Mouse (Mus musculus) hindbrain, embryonic 10.5 days (tissue): Measurements from ENCODE around the gene Dnajc22. TPM values are rescaled to one million over a fixed set of nuclear protein-coding genes. Genes with fewer than 3 reads are reported as not detected.

ENCODE experiments used
- DNase-seq: peaks from one replicate; pipeline ENCODE4 v3.0.0-alpha.2; 2017; ENCODE audit warnings: low spot score
- H3K27ac ChIP-seq: fragments of 300-500 bp; sonication (generic); 2 replicates; pipeline ENCODE4 v1.5.1; 2016; ENCODE audit warnings: mild to moderate bottlenecking, moderate library complexity
- H3K27me3 ChIP-seq: fragments of 300-500 bp; sonication (generic); 2 replicates; pipeline ENCODE4 v1.6.1; 2016; ENCODE audit warnings: mild to moderate bottlenecking; ENCODE audit not compliant: poor library complexity, insufficient read depth, severe bottlenecking
- H3K36me3 ChIP-seq: fragments of 300-500 bp; sonication (generic); 2 replicates; pipeline ENCODE4 v1.6.1; 2016; ENCODE audit warnings: mild to moderate bottlenecking, moderate library complexity
- H3K4me1 ChIP-seq: fragments of 300-500 bp; sonication (generic); replicated peaks from 2 replicates; pipeline ENCODE4 v1.6.1; 2016; ENCODE audit warnings: mild to moderate bottlenecking
- H3K4me3 ChIP-seq: fragments of 300-500 bp; sonication (generic); 2 replicates; pipeline ENCODE4 v1.5.1; 2016; ENCODE audit warnings: mild to moderate bottlenecking, moderate library complexity
- H3K9me3 ChIP-seq: fragments of 300-500 bp; sonication (generic); 2 replicates; pipeline ENCODE4 v1.6.1; 2016; ENCODE audit warnings: mild to moderate bottlenecking, moderate library complexity
- WGBS: fragments of 180-500 bp; shearing (Covaris S2); methylation state at CpG from one replicate; pipeline ENCODE4 v1.1.7; 2016; 5-methylcytosine and 5-hydroxymethylcytosine counted together
- polyA plus RNA-seq: library from polyadenylated mRNA; unstranded; fragments of >200 nt; fragmentation: Nextera tagmentation; extraction: Ambion mirVana; gene quantifications from 2 replicates; pipeline ENCODE4 v1.2.1, GENCODE M21; 2016

Gene Dnajc22
- polyA plus RNA-seq, 1 experiment from 2014 or later: 2.2 TPM

DNA sequence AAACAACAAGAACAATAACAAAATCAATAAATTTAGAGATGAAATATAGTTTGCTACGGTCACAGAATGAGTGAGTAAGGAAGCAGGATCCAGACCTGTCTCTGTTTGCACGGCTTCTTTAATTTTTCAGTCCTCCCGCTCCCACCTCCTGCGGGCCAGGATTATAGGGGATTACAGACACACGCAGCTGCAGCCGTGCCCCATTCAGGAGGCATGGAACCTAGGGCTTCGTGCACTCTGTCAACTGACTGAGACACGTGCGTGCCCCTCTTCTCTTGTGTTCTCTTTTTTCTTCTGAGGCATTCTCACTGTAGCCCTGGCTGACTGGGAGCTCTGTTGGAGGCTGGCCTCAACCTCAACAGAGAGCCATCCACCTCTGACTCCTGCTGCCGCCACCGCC lies 36.5 kb downstream of the Dnajc22 start:
- no peak for DNase-seq
- peaks cover 42% of the 10 kb centered on the region for H3K36me3 ChIP-seq
- WGBS: 65% methylated on average over 11 of the region's 11 CpGs
- peak overlapping the region; percentile 16; the same call in 1 of the 2 replicates for H3K4me3 ChIP-seq
- H3K27ac ChIP-seq: peak overlapping the region; percentile 73
- H3K4me1 ChIP-seq: peaks cover 38% of the 10 kb centered on the region
- H3K9me3 ChIP-seq: no peaks in the 10 kb centered on the region
- H3K27me3 ChIP-seq: no peaks in the 10 kb centered on the region

GRCm38 (mm10) chr15:99129956-99130910 lies 37.3 kb downstream of the Dnajc22 start:
- peak overlapping the region; percentile 16; the same call in 1 of the 2 replicates for H3K4me3 ChIP-seq
- peak overlapping the region; percentile 73 for H3K27ac ChIP-seq
- peaks cover 38% of the 10 kb centered on the region for H3K4me1 ChIP-seq
- peaks cover 46% of the 10 kb centered on the region for H3K36me3 ChIP-seq
- no peaks in the 10 kb centered on the region for H3K27me3 ChIP-seq
- WGBS: 71% methylated on average over 22 of the region's 22 CpGs
- peak; percentile 17 for DNase-seq
- no peaks in the 10 kb centered on the region for H3K9me3 ChIP-seq

- H3K4me3 ChIP-seq: no peak overlapping the region
- H3K36me3 ChIP-seq: peaks cover 59% of the 10 kb centered on the region
- H3K9me3 ChIP-seq: peaks cover 12% of the 10 kb centered on the region
- H3K4me1 ChIP-seq: peaks cover 16% of the 10 kb centered on the region
- no peak for DNase-seq
- WGBS: 87% methylated on average over 5 of the region's 5 CpGs
- no peaks in the 10 kb centered on the region for H3K27me3 ChIP-seq
- no peak overlapping the region for H3K27ac ChIP-seq
Observed at GRCm38 (mm10) chr15:99138389-99138788, 45.4 kb downstream of the Dnajc22 start.

- H3K4me1 ChIP-seq: peaks cover 16% of the 10 kb centered on the region
- peaks cover 12% of the 10 kb centered on the region for H3K9me3 ChIP-seq
- no peak overlapping the region for H3K4me3 ChIP-seq
- H3K27me3 ChIP-seq: no peaks in the 10 kb centered on the region
- H3K27ac ChIP-seq: 0 out of 2 replicates have a peak overlapping the region, but pooled peaks have one; percentile 0
- peaks cover 52% of the 10 kb centered on the region for H3K36me3 ChIP-seq
- DNase-seq: peak; percentile 68
- WGBS: 64% methylated on average over 6 of the region's 6 CpGs
Observed at GRCm38 (mm10) chr15:99139669-99140068, 46.7 kb downstream of the Dnajc22 start.

DNA sequence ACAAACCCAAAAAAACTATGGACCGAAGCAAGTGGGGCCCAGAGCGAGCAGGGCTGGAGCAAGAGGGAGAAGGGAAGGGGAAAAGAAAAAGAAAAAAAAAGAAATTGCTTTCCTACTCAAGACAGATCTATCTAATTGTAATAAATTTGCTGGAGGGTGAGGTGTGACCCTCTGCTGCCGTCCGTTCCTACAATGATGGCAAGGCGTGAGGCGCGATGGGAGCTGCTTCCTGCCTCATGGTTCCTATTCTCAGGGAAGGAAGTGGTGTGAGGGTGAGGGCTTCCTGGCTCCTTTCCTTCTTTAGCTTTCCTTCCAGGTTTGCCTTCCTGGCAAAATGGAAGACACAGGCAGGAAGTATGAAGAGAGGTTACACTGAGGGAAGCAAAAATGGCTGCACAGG lies 57.5 kb downstream of the Dnajc22 start:
- Histone ChIP-seq H3K4me1 (0 out of 2 replicates have a peak, but pooled peaks cover 5% of the 10 kb centered on the region), H3K27me3 (no peaks in the 10 kb centered on the region), H3K27ac (no peak overlapping the region), H3K36me3 (peaks cover 92% of the 10 kb centered on the region), H3K9me3 (no peaks in the 10 kb centered on the region), H3K4me3 (no peak overlapping the region)
- DNase-seq: no peak
- WGBS: 92% methylated on average over 7 of the region's 7 CpGs

DNA sequence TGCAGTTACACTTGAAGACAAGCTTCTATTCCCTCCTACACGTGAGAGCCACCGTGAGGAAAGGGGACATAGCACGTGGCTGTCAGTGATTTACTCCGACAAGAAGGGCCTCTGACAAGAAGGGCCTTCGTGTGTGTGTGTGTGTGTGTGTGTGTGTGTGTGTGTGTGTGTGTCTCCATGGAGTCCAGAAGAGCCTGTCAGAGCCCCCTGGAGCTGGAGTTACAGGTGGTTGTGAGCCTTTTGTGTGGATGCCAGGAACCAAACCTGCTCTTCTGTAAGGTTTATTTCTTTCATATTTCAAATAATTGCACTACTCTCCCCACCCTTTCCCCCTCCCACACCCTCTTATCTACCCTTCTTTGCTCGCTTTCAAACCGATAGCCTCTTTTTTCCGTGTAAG lies 58.4 kb downstream of the Dnajc22 start:
- H3K9me3 ChIP-seq: no peaks in the 10 kb centered on the region
- H3K4me3 ChIP-seq: no peak overlapping the region
- 0 out of 2 replicates have a peak, but pooled peaks cover 5% of the 10 kb centered on the region for H3K4me1 ChIP-seq
- no peak overlapping the region for H3K27ac ChIP-seq
- DNase-seq: no peak
- WGBS: 92% methylated on average over 8 of the region's 8 CpGs
- peaks cover 84% of the 10 kb centered on the region for H3K36me3 ChIP-seq
- no peaks in the 10 kb centered on the region for H3K27me3 ChIP-seq

DNA sequence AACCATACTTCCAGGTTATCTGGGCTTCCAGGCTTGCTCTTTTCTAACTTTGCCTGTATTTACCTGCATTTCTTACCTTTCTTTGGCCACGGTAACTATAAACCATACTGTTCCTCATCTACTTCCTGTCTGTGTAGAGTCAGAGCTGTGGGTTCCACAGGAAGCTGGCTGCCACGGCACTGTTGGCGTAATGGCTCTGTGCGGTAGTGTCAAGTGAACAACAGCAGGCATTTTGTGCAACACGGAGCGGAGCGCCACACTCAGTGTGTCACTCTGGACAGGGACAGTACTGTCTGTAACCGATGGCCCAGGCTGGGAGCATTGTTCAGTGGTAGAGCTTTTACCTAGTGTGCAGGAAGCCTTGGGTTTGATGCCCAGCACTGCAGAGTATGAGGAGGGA lies 60.5 kb downstream of the Dnajc22 start:
- Histone ChIP-seq H3K27me3 (no peaks in the 10 kb centered on the region), H3K27ac (no peak overlapping the region), H3K36me3 (peaks cover 64% of the 10 kb centered on the region), H3K9me3 (no peaks in the 10 kb centered on the region), H3K4me1 (0 out of 2 replicates have a peak, but pooled peaks cover 5% of the 10 kb centered on the region), H3K4me3 (no peak overlapping the region)
- no peak for DNase-seq
- WGBS: 96% methylated on average over 8 of the region's 8 CpGs

Other genes starting within 250 kb of the Dnajc22 start
- 10.2 and 11.2 TPM in 2 replicates for gene Kmt2d, start 222.0 kb upstream of the Dnajc22 start, polyA plus RNA-seq
- 21.0 and 25.7 TPM in 2 replicates for gene Rhebl1, start 198.6 kb upstream of the Dnajc22 start, polyA plus RNA-seq
- gene Dhh, start 194.6 kb upstream of the Dnajc22 start, polyA plus RNA-seq: 0.42 and 0.46 TPM in 2 replicates
- 22.3 and 25.5 TPM in 2 replicates for gene Lmbr1l, start 174.9 kb upstream of the Dnajc22 start, polyA plus RNA-seq
- 2,254 and 2,463 TPM in 2 replicates for gene Tuba1b, start 158.6 kb upstream of the Dnajc22 start, polyA plus RNA-seq
- not detected in 2 replicates for gene Gm49450, start 139.6 kb upstream of the Dnajc22 start, polyA plus RNA-seq
- gene Tuba1a, start 139.5 kb upstream of the Dnajc22 start, polyA plus RNA-seq: 4,838 and 8,764 TPM in 2 replicates
- 111 and 135 TPM in 2 replicates for gene Tuba1c, start 63.3 kb upstream of the Dnajc22 start, polyA plus RNA-seq
- gene Prph, start 38.0 kb upstream of the Dnajc22 start, polyA plus RNA-seq: 9.7 and 14.4 TPM in 2 replicates
- gene Troap, start 18.6 kb upstream of the Dnajc22 start, polyA plus RNA-seq: 41.6 and 46.8 TPM in 2 replicates
- 0.78 and 8.7 TPM in 2 replicates for gene C1ql4, start 5.4 kb upstream of the Dnajc22 start, polyA plus RNA-seq
- 58.4 and 62.6 TPM in 2 replicates for gene Spats2, start 32.7 kb downstream of the Dnajc22 start, polyA plus RNA-seq
- gene Kcnh3, start 131.7 kb downstream of the Dnajc22 start, polyA plus RNA-seq: 0.04 and 0.12 TPM in 2 replicates
- gene Mcrs1, start 158.8 kb downstream of the Dnajc22 start, polyA plus RNA-seq: 194 and 213 TPM in 2 replicates
- 61.1 and 63.3 TPM in 2 replicates for gene Prpf40b, start 201.9 kb downstream of the Dnajc22 start, polyA plus RNA-seq
- gene Fam186b, start 202.7 kb downstream of the Dnajc22 start, polyA plus RNA-seq: 0.20 and 0.27 TPM in 2 replicates